In the genomic region with DNA sequence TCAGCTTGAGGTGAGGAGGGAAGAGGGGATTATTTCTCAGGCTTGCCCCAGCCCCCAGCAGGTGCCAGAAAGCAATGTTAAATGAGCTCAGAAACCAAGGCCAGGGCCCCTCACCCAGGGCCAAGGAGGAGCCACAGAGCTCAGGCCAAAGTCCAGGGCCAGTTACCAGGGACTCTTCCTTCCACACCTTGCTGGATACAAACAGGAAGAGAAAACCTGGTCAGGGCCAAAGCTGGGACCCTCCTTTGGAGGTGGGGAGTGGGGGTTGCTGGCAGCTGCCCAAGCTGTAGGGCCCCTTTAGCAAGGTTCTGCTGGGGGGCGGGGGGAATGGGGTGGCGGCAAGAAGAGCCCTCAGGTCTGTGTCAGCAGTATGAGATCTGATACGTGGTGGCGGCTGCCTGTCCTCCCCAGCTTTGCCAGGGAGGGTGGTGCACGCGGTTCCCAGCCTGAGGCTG, we compare ENCODE assay signal across 8 mouse cellular contexts. TPM values are rescaled to one million over a fixed set of nuclear protein-coding genes. Genes with fewer than 3 reads are reported as not detected.
DNase-seq lines count a peak whose midpoint lies in the region; ATAC-seq lines count a peak whose summit lies in the region.

No protein-coding gene starts in this region.

- H3K27ac ChIP-seq in hindbrain, embryonic 14.5 days, result peak overlapping the region; percentile 95
- peak overlapping the region; percentile 96 for H3K27ac ChIP-seq in liver, embryonic 12.5 days

- peaks cover 28% of the 10 kb centered on the region for H3K36me3 ChIP-seq in hindbrain, embryonic 14.5 days (replicated peaks; ENCODE audit: control insufficient read depth, insufficient read depth)
- peaks cover 51% of the 10 kb centered on the region for H3K36me3 ChIP-seq in liver, embryonic 12.5 days

- DNase-seq in adrenal gland, adult 2 months, result peak; percentile 41
- DNase-seq in adrenal gland, postnatal 25 days, result no peak
- DNase-seq in brain, adult 2 months (ENCODE audit: low read depth, low spot score), result peak; percentile 47
- no peak for DNase-seq in hindbrain, embryonic 14.5 days (ENCODE audit: low spot score)
- no peak for DNase-seq in adrenal gland, postnatal 36 days
- no peak for DNase-seq in adrenal gland, adult 18-20 months (ENCODE audit: low spot score in 2 of 2)

- H3K4me3 ChIP-seq in hindbrain, embryonic 14.5 days (replicated peaks; ENCODE audit: low read length), result peak overlapping the region; percentile 91
- H3K4me3 ChIP-seq in liver, embryonic 12.5 days, result peak overlapping the region; percentile 95

- no peaks in the 10 kb centered on the region for H3K27me3 ChIP-seq in hindbrain, embryonic 14.5 days (ENCODE audit: control insufficient read depth, insufficient read depth, low read length)
- no peaks in the 10 kb centered on the region for H3K27me3 ChIP-seq in liver, embryonic 12.5 days (replicated peaks)

- no peaks in the 10 kb centered on the region for H3K9me3 ChIP-seq in hindbrain, embryonic 14.5 days (ENCODE audit: control insufficient read depth, low read length)
- H3K9me3 ChIP-seq in liver, embryonic 12.5 days (replicated peaks), result no peaks in the 10 kb centered on the region

- WGBS in hindbrain, embryonic 14.5 days, result 25% methylated on average over 6 of the region's 6 CpGs
- 25% methylated on average over 6 of the region's 6 CpGs for WGBS in liver, embryonic 12.5 days (ENCODE audit: insufficient replicate concordance)

- no peak for ATAC-seq in hindbrain, embryonic 14.5 days (ENCODE audit: low FRiP score)
- ATAC-seq in liver, embryonic 12.5 days, result no peak
- ATAC-seq in erythroid progenitor cell, adult 5-6 weeks (replicated peaks; ENCODE audit: low FRiP score, poor library complexity, severe bottlenecking), result no peak

- peak overlapping the region; percentile 99 for H3K9ac ChIP-seq in hindbrain, embryonic 14.5 days
- H3K9ac ChIP-seq in liver, embryonic 12.5 days, result peak overlapping the region; percentile 98

- peak overlapping the region; percentile 96 for H3K4me2 ChIP-seq in hindbrain, embryonic 14.5 days (replicated peaks)
- peak overlapping the region; percentile 98 for H3K4me2 ChIP-seq in liver, embryonic 12.5 days

- peaks cover 43% of the 10 kb centered on the region for H3K4me1 ChIP-seq in hindbrain, embryonic 14.5 days (replicated peaks; ENCODE audit: control insufficient read depth, insufficient read depth, low read length)
- H3K4me1 ChIP-seq in liver, embryonic 12.5 days, result peaks cover 53% of the 10 kb centered on the region

RNA-seq across cellular contexts. Expression of a gene that starts 2.0 kb away (rescaled TPM):
- total RNA-seq in adrenal gland, adult 2 months (2021), result 100 to 1,000 TPM; 254 to 261 TPM
- 402 and 408 TPM in 2 replicates for polyA plus RNA-seq in adrenal gland, adult 2 months (2012; rRNA removed)
- total RNA-seq in adrenal gland, postnatal 25 days (2021), result 242 and 255 TPM in 2 replicates
- polyA plus RNA-seq in hindbrain, embryonic 14.5 days (2014; fragmentation: Nextera tagmentation; extraction: Ambion mirVana), result 510 and 527 TPM in 2 replicates
- 91.2 and 94.4 TPM in 2 replicates for polyA plus RNA-seq in liver, embryonic 12.5 days (2016; fragmentation: Nextera tagmentation; extraction: Ambion mirVana)
- 100 to 1,000 TPM; 232 to 251 TPM for total RNA-seq in adrenal gland, postnatal 36 days (2021)
- total RNA-seq in adrenal gland, adult 18-20 months (2021), result 100 to 1,000 TPM; 227 to 234 TPM
- total RNA-seq in erythroid progenitor cell, adult 5-6 weeks (2015; ENCODE audit: low replicate concordance), result 131 and 141 TPM in 2 replicates
- total RNA-seq in erythroid progenitor cell, adult 5-6 weeks (2017; ENCODE audit: low replicate concordance), result 258 and 325 TPM in 2 replicates

RNA-seq across cellular contexts. Expression of a gene that starts 15.6 kb away (rescaled TPM):
- total RNA-seq in adrenal gland, adult 2 months (2021), result 1 to 10 TPM in 1 of 2 experiments, under 1 TPM in 1; 0.98 to 3.8 TPM
- polyA plus RNA-seq in adrenal gland, adult 2 months (2012; rRNA removed), result 4.0 and 4.8 TPM in 2 replicates
- 1.5 and 1.6 TPM in 2 replicates for total RNA-seq in adrenal gland, postnatal 25 days (2021)
- polyA plus RNA-seq in hindbrain, embryonic 14.5 days (2014; fragmentation: Nextera tagmentation; extraction: Ambion mirVana), result 0.26 TPM in 1 of 2 replicates, not detected in the other
- polyA plus RNA-seq in liver, embryonic 12.5 days (2016; fragmentation: Nextera tagmentation; extraction: Ambion mirVana), result 0.86 and 1.5 TPM in 2 replicates
- 1 to 10 TPM; 1.2 to 2.0 TPM for total RNA-seq in adrenal gland, postnatal 36 days (2021)
- total RNA-seq in adrenal gland, adult 18-20 months (2021), result 1 to 10 TPM in 1 of 2 experiments, under 1 TPM in 1; 0.96 to 1.1 TPM
- total RNA-seq in erythroid progenitor cell, adult 5-6 weeks (2015; ENCODE audit: low replicate concordance), result 0.36 and 6.7 TPM in 2 replicates
- 1.9 and 2.0 TPM in 2 replicates for total RNA-seq in erythroid progenitor cell, adult 5-6 weeks (2017; ENCODE audit: low replicate concordance)

RNA-seq across cellular contexts. Expression of a gene that starts 22.6 kb away (rescaled TPM):
- total RNA-seq in adrenal gland, adult 2 months (2021), result 10 to 100 TPM; 19.7 to 47.9 TPM
- polyA plus RNA-seq in adrenal gland, adult 2 months (2012; rRNA removed), result 9.9 and 10.9 TPM in 2 replicates
- total RNA-seq in adrenal gland, postnatal 25 days (2021), result 26.9 and 36.1 TPM in 2 replicates
- 96.1 and 96.4 TPM in 2 replicates for polyA plus RNA-seq in hindbrain, embryonic 14.5 days (2014; fragmentation: Nextera tagmentation; extraction: Ambion mirVana)
- polyA plus RNA-seq in liver, embryonic 12.5 days (2016; fragmentation: Nextera tagmentation; extraction: Ambion mirVana), result 0.41 and 0.75 TPM in 2 replicates
- 10 to 100 TPM; 21.9 to 32.4 TPM for total RNA-seq in adrenal gland, postnatal 36 days (2021)
- 10 to 100 TPM; 24.4 to 33.3 TPM for total RNA-seq in adrenal gland, adult 18-20 months (2021)
- not detected in 2 replicates for total RNA-seq in erythroid progenitor cell, adult 5-6 weeks (2015; ENCODE audit: low replicate concordance)
- total RNA-seq in erythroid progenitor cell, adult 5-6 weeks (2017; ENCODE audit: low replicate concordance), result not detected in 2 replicates

RNA-seq across cellular contexts. Expression of a gene that starts 30.3 kb away (rescaled TPM):
- total RNA-seq in adrenal gland, adult 2 months (2021), result under 1 TPM; 0.43 to 0.69 TPM
- 1.0 and 1.7 TPM in 2 replicates for polyA plus RNA-seq in adrenal gland, adult 2 months (2012; rRNA removed)
- 0.70 TPM in 1 of 2 replicates, not detected in the other for total RNA-seq in adrenal gland, postnatal 25 days (2021)
- 0.78 and 2.5 TPM in 2 replicates for polyA plus RNA-seq in hindbrain, embryonic 14.5 days (2014; fragmentation: Nextera tagmentation; extraction: Ambion mirVana)
- polyA plus RNA-seq in liver, embryonic 12.5 days (2016; fragmentation: Nextera tagmentation; extraction: Ambion mirVana), result 0.80 and 1.7 TPM in 2 replicates
- total RNA-seq in adrenal gland, postnatal 36 days (2021), result under 1 TPM in 1 of 2 experiments, not detected in 1; 0.89 TPM
- under 1 TPM in 1 of 2 experiments, not detected in 1; 0.35 TPM for total RNA-seq in adrenal gland, adult 18-20 months (2021)
- total RNA-seq in erythroid progenitor cell, adult 5-6 weeks (2015; ENCODE audit: low replicate concordance), result not detected in 2 replicates
- not detected in 2 replicates for total RNA-seq in erythroid progenitor cell, adult 5-6 weeks (2017; ENCODE audit: low replicate concordance)

RNA-seq across cellular contexts. Expression of a gene that starts 37.6 kb away (rescaled TPM):
- 1 to 10 TPM; 2.6 to 7.2 TPM for total RNA-seq in adrenal gland, adult 2 months (2021)
- 0.45 and 0.57 TPM in 2 replicates for polyA plus RNA-seq in adrenal gland, adult 2 months (2012; rRNA removed)
- total RNA-seq in adrenal gland, postnatal 25 days (2021), result 4.3 and 5.4 TPM in 2 replicates
- 52.1 and 63.2 TPM in 2 replicates for polyA plus RNA-seq in hindbrain, embryonic 14.5 days (2014; fragmentation: Nextera tagmentation; extraction: Ambion mirVana)
- polyA plus RNA-seq in liver, embryonic 12.5 days (2016; fragmentation: Nextera tagmentation; extraction: Ambion mirVana), result 0.05 and 0.08 TPM in 2 replicates
- total RNA-seq in adrenal gland, postnatal 36 days (2021), result 1 to 10 TPM; 3.9 to 4.4 TPM
- 1 to 10 TPM; 3.5 to 4.0 TPM for total RNA-seq in adrenal gland, adult 18-20 months (2021)
- total RNA-seq in erythroid progenitor cell, adult 5-6 weeks (2015; ENCODE audit: low replicate concordance), result not detected in 2 replicates
- not detected in 2 replicates for total RNA-seq in erythroid progenitor cell, adult 5-6 weeks (2017; ENCODE audit: low replicate concordance)

Comparison
In these comparisons a context has a peak if more than half of its experiments do, and no peak if none do; other contexts are left out.
1. DNase-seq: peak in adrenal gland, adult 2 months (single experiment) and brain, adult 2 months (single experiment); none in adrenal gland, postnatal 25 days (single experiment), hindbrain, embryonic 14.5 days (single experiment), adrenal gland, postnatal 36 days (0 of 2) and adrenal gland, adult 18-20 months (0 of 2).
2. RNA of a gene that starts 22.6 kb away (total RNA-seq): 19.7 to 47.9 TPM in adrenal gland, adult 2 months, 26.9 to 36.1 TPM in adrenal gland, postnatal 25 days, 24.4 to 33.3 TPM in adrenal gland, adult 18-20 months and 21.9 to 32.4 TPM in adrenal gland, postnatal 36 days; not detected in erythroid progenitor cell, adult 5-6 weeks; every median in the first group is over 10 times any median in the second.